Mouse (Mus musculus) neural tube, embryonic 12.5 days (tissue): ENCODE measurements at regions not wholly inside any gene's neighbourhood (a gene's known extent, or its start where the extent isn't known, plus 50 kb on each side); places are given as distances from the start of the nearest gene placed in this dataset.

ENCODE experiments used
- ATAC-seq: fragments of 200-750 bp; cut with Nextera tagmentation; 2 replicates; pipeline ENCODE4 v1.8.0; 2017; ENCODE audit warnings: low read depth, mild to moderate bottlenecking, moderate TSS enrichment, moderate library complexity; ENCODE audit not compliant: low FRiP score
- H3K27ac ChIP-seq: fragments of 300-500 bp; sonication (generic); 2 replicates; pipeline ENCODE4 v1.5.1; 2016
- H3K27me3 ChIP-seq: fragments of 300-500 bp; sonication (generic); replicated peaks from 2 replicates; pipeline ENCODE4 v1.6.1; 2016; ENCODE audit warnings: mild to moderate bottlenecking
- H3K36me3 ChIP-seq: fragments of 300-500 bp; sonication (generic); 2 replicates; pipeline ENCODE4 v1.6.1; 2016; ENCODE audit warnings: mild to moderate bottlenecking
- H3K4me1 ChIP-seq: fragments of 300-500 bp; sonication (generic); 2 replicates; pipeline ENCODE4 v1.6.1; 2016
- H3K4me2 ChIP-seq: fragments of 300-500 bp; sonication (generic); replicated peaks from 2 replicates; pipeline ENCODE4 v1.6.1; 2016; ENCODE audit warnings: mild to moderate bottlenecking
- H3K4me3 ChIP-seq: fragments of 300-500 bp; sonication (generic); 2 replicates; pipeline ENCODE4 v1.5.1; 2016
- H3K9ac ChIP-seq: fragments of 300-500 bp; sonication (generic); 2 replicates; pipeline ENCODE4 v1.6.1; 2016; ENCODE audit warnings: mild to moderate bottlenecking
- H3K9me3 ChIP-seq: fragments of 300-500 bp; sonication (generic); 2 replicates; pipeline ENCODE4 v1.6.1; 2016; ENCODE audit warnings: mild to moderate bottlenecking
- WGBS: fragments of 180-500 bp; shearing (Covaris S2); methylation state at CpG from one replicate; pipeline ENCODE4 v1.1.7; 2016; 5-methylcytosine and 5-hydroxymethylcytosine counted together

GRCm38 (mm10) chr10:92625781-92626180 is 96.4 kb downstream of the Nedd1 start:
- H3K36me3 ChIP-seq: no peaks in the 10 kb centered on the region
- H3K9ac ChIP-seq: no peak overlapping the region
- no peaks in the 10 kb centered on the region for H3K27me3 ChIP-seq
- no peak overlapping the region for H3K4me2 ChIP-seq
- H3K27ac ChIP-seq: no peak overlapping the region
- no peaks in the 10 kb centered on the region for H3K9me3 ChIP-seq
- WGBS: 74% methylated on average over 7 of the region's 7 CpGs
- no peak overlapping the region for H3K4me3 ChIP-seq
- no peak for ATAC-seq
- H3K4me1 ChIP-seq: no peaks in the 10 kb centered on the region

GRCm38 (mm10) chr10:92615684-92616379 is 106.4 kb downstream of the Nedd1 start:
- WGBS: 89% methylated on average over 5 of the region's 5 CpGs
- ATAC-seq: no peak
- H3K36me3 ChIP-seq: no peaks in the 10 kb centered on the region
- no peaks in the 10 kb centered on the region for H3K9me3 ChIP-seq
- no peak overlapping the region for H3K9ac ChIP-seq
- no peak overlapping the region for H3K27ac ChIP-seq
- no peak overlapping the region for H3K4me3 ChIP-seq
- H3K4me2 ChIP-seq: no peak overlapping the region
- no peaks in the 10 kb centered on the region for H3K27me3 ChIP-seq
- no peaks in the 10 kb centered on the region for H3K4me1 ChIP-seq

GRCm38 (mm10) chr10:92614341-92614740 is 107.9 kb downstream of the Nedd1 start:
- Histone ChIP-seq H3K9me3 (no peaks in the 10 kb centered on the region), H3K4me3 (no peak overlapping the region), H3K36me3 (no peaks in the 10 kb centered on the region), H3K4me1 (no peaks in the 10 kb centered on the region), H3K9ac (no peak overlapping the region), H3K27me3 (no peaks in the 10 kb centered on the region), H3K4me2 (no peak overlapping the region), H3K27ac (no peak overlapping the region)
- no peak for ATAC-seq
- 48% methylated on average over 6 of the region's 6 CpGs for WGBS

GRCm38 (mm10) chr10:92611060-92611459 is 111.2 kb downstream of the Nedd1 start:
- Histone ChIP-seq H3K4me1 (no peaks in the 10 kb centered on the region), H3K27ac (no peak overlapping the region), H3K9me3 (no peaks in the 10 kb centered on the region), H3K9ac (no peak overlapping the region), H3K27me3 (no peaks in the 10 kb centered on the region), H3K36me3 (no peaks in the 10 kb centered on the region), H3K4me3 (no peak overlapping the region), H3K4me2 (no peak overlapping the region)
- 89% methylated on average over 3 of the region's 3 CpGs for WGBS
- ATAC-seq: no peak

GRCm38 (mm10) chr10:92606761-92607160 is 115.5 kb downstream of the Nedd1 start:
- H3K27ac ChIP-seq: no peak overlapping the region
- no peaks in the 10 kb centered on the region for H3K4me1 ChIP-seq
- no peaks in the 10 kb centered on the region for H3K9me3 ChIP-seq
- WGBS: 42% methylated on average over 4 of the region's 4 CpGs
- no peaks in the 10 kb centered on the region for H3K36me3 ChIP-seq
- no peak overlapping the region for H3K4me2 ChIP-seq
- no peak for ATAC-seq
- no peak overlapping the region for H3K4me3 ChIP-seq
- H3K9ac ChIP-seq: no peak overlapping the region
- H3K27me3 ChIP-seq: no peaks in the 10 kb centered on the region

GRCm38 (mm10) chr10:92605646-92606045 is 116.6 kb downstream of the Nedd1 start:
- H3K4me3 ChIP-seq: no peak overlapping the region
- no peak overlapping the region for H3K9ac ChIP-seq
- WGBS: 9% methylated on average over 3 of the region's 3 CpGs
- no peaks in the 10 kb centered on the region for H3K27me3 ChIP-seq
- no peaks in the 10 kb centered on the region for H3K36me3 ChIP-seq
- no peaks in the 10 kb centered on the region for H3K4me1 ChIP-seq
- H3K4me2 ChIP-seq: no peak overlapping the region
- ATAC-seq: no peak
- no peaks in the 10 kb centered on the region for H3K9me3 ChIP-seq
- H3K27ac ChIP-seq: no peak overlapping the region

GRCm38 (mm10) chr10:92600116-92600515 is 122.1 kb downstream of the Nedd1 start:
- no peak for ATAC-seq
- Histone ChIP-seq H3K9ac (no peak overlapping the region), H3K27ac (no peak overlapping the region)

GRCm38 (mm10) chr10:92595496-92596355 is 126.5 kb downstream of the Nedd1 start:
- no peak overlapping the region for H3K27ac ChIP-seq
- no peak for ATAC-seq

More at GRCm38 (mm10) chr10:92600116-92600515, 122.1 kb downstream of the Nedd1 start:
- Histone ChIP-seq H3K4me3 (no peak overlapping the region), H3K4me1 (no peaks in the 10 kb centered on the region), H3K4me2 (no peak overlapping the region), H3K36me3 (no peaks in the 10 kb centered on the region), H3K27me3 (no peaks in the 10 kb centered on the region), H3K9me3 (no peaks in the 10 kb centered on the region)
- WGBS: 80% methylated on average over 4 of the region's 4 CpGs

GRCm38 (mm10) chr10:92593947-92594460 is 128.2 kb downstream of the Nedd1 start:
- Histone ChIP-seq H3K4me2 (no peak overlapping the region), H3K36me3 (no peaks in the 10 kb centered on the region), H3K9me3 (no peaks in the 10 kb centered on the region), H3K4me1 (no peaks in the 10 kb centered on the region), H3K4me3 (no peak overlapping the region), H3K27me3 (no peaks in the 10 kb centered on the region), H3K27ac (no peak overlapping the region), H3K9ac (no peak overlapping the region)
- 64% methylated on average over 7 of the region's 7 CpGs for WGBS
- no peak for ATAC-seq

More at GRCm38 (mm10) chr10:92595496-92596355, 126.5 kb downstream of the Nedd1 start:
- 13% methylated on average over 6 of the region's 6 CpGs for WGBS
- Histone ChIP-seq H3K4me2 (no peak overlapping the region), H3K4me3 (no peak overlapping the region), H3K9ac (no peak overlapping the region), H3K9me3 (no peaks in the 10 kb centered on the region), H3K4me1 (no peaks in the 10 kb centered on the region), H3K36me3 (no peaks in the 10 kb centered on the region), H3K27me3 (no peaks in the 10 kb centered on the region)

- Histone ChIP-seq H3K9me3 (no peaks in the 10 kb centered on the region), H3K9ac (no peak overlapping the region), H3K4me2 (no peak overlapping the region), H3K4me1 (no peaks in the 10 kb centered on the region), H3K27me3 (no peaks in the 10 kb centered on the region), H3K4me3 (no peak overlapping the region), H3K36me3 (no peaks in the 10 kb centered on the region), H3K27ac (no peak overlapping the region)
- 88% methylated on average over 2 of the region's 2 CpGs for WGBS
- no peak for ATAC-seq
These were observed 143.3 kb downstream of the Nedd1 start for GRCm38 (mm10) chr10:92578872-92579271.

- Histone ChIP-seq H3K4me1 (no peaks in the 10 kb centered on the region), H3K4me3 (no peak overlapping the region), H3K27ac (no peak overlapping the region), H3K27me3 (no peaks in the 10 kb centered on the region), H3K9me3 (no peaks in the 10 kb centered on the region), H3K9ac (no peak overlapping the region), H3K4me2 (no peak overlapping the region), H3K36me3 (no peaks in the 10 kb centered on the region)
- ATAC-seq: no peak
These were observed 151.7 kb downstream of the Nedd1 start for GRCm38 (mm10) chr10:92570496-92570895.

- Histone ChIP-seq H3K36me3 (no peaks in the 10 kb centered on the region), H3K9me3 (no peaks in the 10 kb centered on the region), H3K4me2 (no peak overlapping the region), H3K4me1 (peaks cover 24% of the 10 kb centered on the region), H3K9ac (no peak overlapping the region), H3K4me3 (no peak overlapping the region), H3K27me3 (no peaks in the 10 kb centered on the region), H3K27ac (no peak overlapping the region)
- WGBS: 28% methylated on average over 4 of the region's 4 CpGs
- ATAC-seq: 0 out of 2 replicates have a peak, but pooled peaks have one; percentile 6
These were observed 164.8 kb downstream of the Nedd1 start for GRCm38 (mm10) chr10:92557463-92557862.
